Mouse (Mus musculus) heart, embryonic 12.5 days (tissue): Measurements from ENCODE around the gene Slc39a3. TPM values are rescaled to one million over a fixed set of nuclear protein-coding genes. Genes with fewer than 3 reads are reported as not detected.

ENCODE experiments used
- ATAC-seq: fragments of 200-750 bp; cut with Nextera tagmentation; 2 replicates; pipeline ENCODE4 v1.8.0; 2017; ENCODE audit warnings: moderate TSS enrichment, moderate library complexity; ENCODE audit not compliant: insufficient number of reproducible peaks, low FRiP score
- H3K27ac ChIP-seq: fragments of 300-500 bp; sonication (generic); 2 replicates; pipeline ENCODE4 v1.5.1; 2016; ENCODE audit warnings: mild to moderate bottlenecking, moderate library complexity; ENCODE audit not compliant: poor library complexity, severe bottlenecking
- H3K27me3 ChIP-seq: fragments of 300-500 bp; sonication (generic); replicated peaks from 2 replicates; pipeline ENCODE4 v1.6.1; 2016; ENCODE audit warnings: mild to moderate bottlenecking, moderate library complexity
- H3K36me3 ChIP-seq: fragments of 300-500 bp; sonication (generic); 2 replicates; pipeline ENCODE4 v1.6.1; 2016; ENCODE audit warnings: mild to moderate bottlenecking, moderate library complexity
- H3K4me1 ChIP-seq: fragments of 300-500 bp; sonication (generic); replicated peaks from 2 replicates; pipeline ENCODE4 v1.6.1; 2016; ENCODE audit warnings: mild to moderate bottlenecking
- H3K4me2 ChIP-seq: fragments of 300-500 bp; sonication (generic); 2 replicates; pipeline ENCODE4 v1.6.1; 2016; ENCODE audit warnings: mild to moderate bottlenecking, moderate library complexity
- H3K4me3 ChIP-seq: fragments of 300-500 bp; sonication (generic); 2 replicates; pipeline ENCODE4 v1.5.1; 2016; ENCODE audit warnings: mild to moderate bottlenecking
- H3K9ac ChIP-seq: fragments of 300-500 bp; sonication (generic); 2 replicates; pipeline ENCODE4 v1.6.1; 2016; ENCODE audit warnings: mild to moderate bottlenecking, moderate library complexity
- H3K9me3 ChIP-seq: fragments of 300-500 bp; sonication (generic); replicated peaks from 2 replicates; pipeline ENCODE4 v1.6.1; 2016; ENCODE audit warnings: mild to moderate bottlenecking, moderate library complexity
- WGBS: fragments of 180-500 bp; shearing (Covaris S2); methylation state at CpG from one replicate; pipeline ENCODE4 v1.1.7; 2016; 5-methylcytosine and 5-hydroxymethylcytosine counted together
- polyA plus RNA-seq: library from polyadenylated mRNA; unstranded; fragments of >200 nt; fragmentation: Nextera tagmentation; extraction: Ambion mirVana; gene quantifications from 2 replicates; pipeline ENCODE4 v1.2.1, GENCODE M21; 2016

Gene Slc39a3
- polyA plus RNA-seq, 1 experiment from 2014 or later, result 7.5 TPM

DNA sequence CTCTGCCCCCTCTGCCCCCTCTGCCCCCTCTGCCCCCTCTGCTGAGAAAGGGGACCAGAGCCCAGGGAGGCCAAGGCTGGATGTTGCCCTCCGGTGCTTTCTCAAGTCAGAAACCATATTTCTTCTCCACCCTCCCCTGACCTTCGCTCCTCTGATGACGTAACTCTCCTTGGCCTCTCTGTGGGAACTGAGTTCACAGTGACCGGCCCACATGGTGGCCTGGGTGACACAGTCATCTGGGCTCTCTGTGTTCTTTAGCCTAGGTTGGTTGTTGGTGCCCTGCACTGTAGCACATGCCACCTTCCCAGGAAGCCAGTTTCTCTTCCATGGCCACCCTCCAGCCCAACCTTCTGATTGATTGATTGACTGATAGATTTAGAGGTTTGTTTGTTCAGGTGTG is 54.8 kb downstream of the Slc39a3 start:
- ATAC-seq, result no peak
- H3K36me3 ChIP-seq, result no peaks in the 10 kb centered on the region
- peaks cover 21% of the 10 kb centered on the region for H3K4me1 ChIP-seq
- no peaks in the 10 kb centered on the region for H3K9me3 ChIP-seq
- peaks cover 32% of the 10 kb centered on the region for H3K27me3 ChIP-seq
- H3K4me3 ChIP-seq, result no peak overlapping the region
- no peak overlapping the region for H3K9ac ChIP-seq
- H3K4me2 ChIP-seq, result no peak overlapping the region
- no peak overlapping the region for H3K27ac ChIP-seq
- WGBS, result 71% methylated on average over 4 of the region's 4 CpGs

DNA sequence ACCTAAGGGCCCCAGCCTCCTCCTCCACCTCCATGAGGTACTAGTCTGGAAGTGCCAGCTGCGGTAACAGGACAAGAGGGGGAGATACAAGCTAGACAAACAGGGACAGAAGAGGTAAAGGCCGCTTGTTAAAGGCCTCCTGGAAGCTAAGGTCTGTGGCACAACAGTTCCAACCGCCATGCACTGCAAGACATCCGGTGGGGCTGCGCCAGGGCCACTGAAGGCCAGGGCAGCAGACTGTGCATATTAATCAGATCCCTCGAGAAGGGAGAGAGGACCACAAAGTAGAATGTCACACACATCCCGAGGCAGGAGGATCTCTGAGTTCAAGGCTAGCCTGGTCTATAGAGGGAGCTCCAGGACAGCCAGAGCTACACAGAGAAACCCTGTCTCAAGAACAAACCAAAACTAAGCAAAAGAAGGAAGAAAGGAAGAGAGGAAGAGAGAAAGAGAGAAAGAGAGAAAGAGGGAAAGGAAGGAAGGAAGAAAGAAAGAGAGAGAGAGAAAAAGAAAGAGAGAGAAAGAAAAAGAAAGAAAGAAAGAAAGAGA is 55.6 kb downstream of the Slc39a3 start:
- Histone ChIP-seq H3K27ac (no peak overlapping the region), H3K27me3 (peaks cover 28% of the 10 kb centered on the region), H3K4me2 (no peak overlapping the region), H3K9me3 (no peaks in the 10 kb centered on the region), H3K36me3 (no peaks in the 10 kb centered on the region), H3K4me1 (peaks cover 15% of the 10 kb centered on the region), H3K4me3 (no peak overlapping the region), H3K9ac (no peak overlapping the region)
- WGBS, result 57% methylated on average over 7 of the region's 7 CpGs
- ATAC-seq, result no peak

Other genes starting within 250 kb of the Slc39a3 start
- 51.2 and 58.3 TPM in 2 replicates for gene Sf3a2, start 239.2 kb downstream of the Slc39a3 start, polyA plus RNA-seq
- 82.4 and 83.2 TPM in 2 replicates for gene Plekhj1, start 238.8 kb downstream of the Slc39a3 start, polyA plus RNA-seq
- 0.14 and 0.23 TPM in 2 replicates for gene Amh, start 232.2 kb downstream of the Slc39a3 start, polyA plus RNA-seq
- gene Jsrp1, start 223.9 kb downstream of the Slc39a3 start, polyA plus RNA-seq, result 6.1 and 6.7 TPM in 2 replicates
- gene Oaz1, start 210.8 kb downstream of the Slc39a3 start, polyA plus RNA-seq, result 1,577 and 1,597 TPM in 2 replicates
- gene Lingo3, start 193.4 kb downstream of the Slc39a3 start, polyA plus RNA-seq, result 0.46 and 0.54 TPM in 2 replicates
- gene Lsm7, start 182.2 kb downstream of the Slc39a3 start, polyA plus RNA-seq, result 177 and 182 TPM in 2 replicates
- 34.8 and 35.2 TPM in 2 replicates for gene Sppl2b, start 182.2 kb downstream of the Slc39a3 start, polyA plus RNA-seq
- gene Tmprss9, start 165.6 kb downstream of the Slc39a3 start, polyA plus RNA-seq, result not detected in 2 replicates
- gene Timm13, start 136.5 kb downstream of the Slc39a3 start, polyA plus RNA-seq, result 285 and 293 TPM in 2 replicates
- 34.3 and 35.3 TPM in 2 replicates for gene Lmnb2, start 119.2 kb downstream of the Slc39a3 start, polyA plus RNA-seq
- 27.8 and 29.9 TPM in 2 replicates for gene Gadd45b, start 107.4 kb downstream of the Slc39a3 start, polyA plus RNA-seq
- gene Gng7, start 22.5 kb downstream of the Slc39a3 start, polyA plus RNA-seq, result 1.5 and 1.7 TPM in 2 replicates
- gene Diras1, start 11.8 kb downstream of the Slc39a3 start, polyA plus RNA-seq, result not detected in 2 replicates
- 152 and 154 TPM in 2 replicates for gene Sgta, start 22.8 kb upstream of the Slc39a3 start, polyA plus RNA-seq
- 35.5 and 36.6 TPM in 2 replicates for gene Thop1, start 32.6 kb upstream of the Slc39a3 start, polyA plus RNA-seq
- gene Creb3l3, start 61.4 kb upstream of the Slc39a3 start, polyA plus RNA-seq, result 0.31 and 0.47 TPM in 2 replicates
- gene Map2k2, start 68.5 kb upstream of the Slc39a3 start, polyA plus RNA-seq, result 161 and 165 TPM in 2 replicates
- 24.7 and 24.8 TPM in 2 replicates for gene Zbtb7a, start 97.8 kb upstream of the Slc39a3 start, polyA plus RNA-seq
- 36.0 and 36.1 TPM in 2 replicates for gene Pias4, start 130.5 kb upstream of the Slc39a3 start, polyA plus RNA-seq
- gene Eef2, start 139.2 kb upstream of the Slc39a3 start, polyA plus RNA-seq, result 408 and 433 TPM in 2 replicates
- 62.8 and 69.0 TPM in 2 replicates for gene Dapk3, start 145.6 kb upstream of the Slc39a3 start, polyA plus RNA-seq
- 0.18 TPM in 1 of 2 replicates, not detected in the other for gene 4930442H23Rik, start 146.4 kb upstream of the Slc39a3 start, polyA plus RNA-seq
- gene Nmrk2, start 164.6 kb upstream of the Slc39a3 start, polyA plus RNA-seq, result 3.9 and 4.9 TPM in 2 replicates
- 0.46 and 0.72 TPM in 2 replicates for gene Atcay, start 193.4 kb upstream of the Slc39a3 start, polyA plus RNA-seq
- 6.1 and 7.2 TPM in 2 replicates for gene Zfr2, start 195.7 kb upstream of the Slc39a3 start, polyA plus RNA-seq
- gene Matk, start 215.5 kb upstream of the Slc39a3 start, polyA plus RNA-seq, result 2.0 and 2.2 TPM in 2 replicates
- 243 and 253 TPM in 2 replicates for gene Mrpl54, start 229.5 kb upstream of the Slc39a3 start, polyA plus RNA-seq
- 43.3 and 46.1 TPM in 2 replicates for gene Apba3, start 229.5 kb upstream of the Slc39a3 start, polyA plus RNA-seq